Mouse (Mus musculus): ENCODE results near the gene Arid1b.

Gene Arid1b

DNA sequence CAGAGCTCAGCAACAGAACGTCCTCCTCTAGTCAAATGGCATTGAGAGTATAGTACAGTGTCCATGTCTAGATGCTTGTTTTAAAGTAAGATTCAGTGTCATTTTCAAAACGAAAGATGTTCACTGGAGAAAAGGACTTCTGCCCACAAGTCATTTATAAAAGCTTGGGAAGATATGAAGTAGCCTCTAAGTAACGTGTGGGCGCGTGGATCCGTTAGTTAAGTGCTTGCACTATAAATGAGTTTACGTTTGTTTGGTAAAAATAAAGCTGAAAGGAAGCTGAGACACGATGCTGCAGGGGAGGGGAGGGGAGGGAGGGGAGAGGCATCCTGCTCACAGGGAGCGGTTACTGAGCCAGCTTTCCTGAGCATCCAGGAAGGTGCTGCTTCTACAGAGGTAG, 293.5 kb downstream of the Arid1b start:
- no peak for DNase-seq

- DNase-seq: no peak
These were observed 299.8 kb downstream of the Arid1b start for GRCm38 (mm10) chr17:5293653-5294584.

GRCm38 (mm10) chr17:5295086-5295947, 301.2 kb downstream of the Arid1b start:
- DNase-seq: peak; percentile 84

DNA sequence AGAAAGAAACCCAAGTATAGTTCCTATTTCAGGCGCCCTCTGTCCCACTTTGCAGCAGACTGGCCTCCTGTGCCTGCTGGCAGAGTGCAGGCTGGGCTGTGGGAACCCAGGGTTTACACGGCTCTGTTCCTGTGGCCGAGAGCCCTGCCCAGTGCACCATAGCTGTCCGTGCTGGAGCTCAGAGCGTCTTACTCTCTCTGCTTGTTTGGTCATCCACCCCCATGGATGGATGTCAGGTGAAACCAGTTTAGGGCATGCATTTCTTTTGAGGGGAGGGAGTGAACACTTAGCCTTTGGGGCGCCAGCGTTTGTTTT, 301.8 kb downstream of the Arid1b start:
- no peak for DNase-seq

DNA sequence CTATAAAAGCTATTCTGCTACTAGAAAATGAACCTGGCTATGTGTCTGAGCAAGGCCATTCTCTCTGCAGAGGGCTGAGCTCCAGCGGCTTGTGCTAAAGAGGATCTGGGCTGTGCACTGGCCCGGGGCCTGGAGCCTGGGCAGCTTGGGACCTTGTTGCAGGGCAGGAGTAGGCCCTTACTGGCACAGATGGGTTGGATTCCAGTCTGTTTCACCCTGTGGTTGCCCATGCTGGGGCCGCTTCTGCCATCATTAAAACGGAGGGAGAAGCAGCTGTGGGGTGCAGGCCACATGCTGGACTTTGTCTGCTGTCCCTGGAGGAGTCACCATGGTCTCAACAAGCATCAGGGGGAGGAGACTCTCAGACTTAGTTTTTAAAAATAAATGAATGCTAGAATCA, 303.4 kb downstream of the Arid1b start:
- no peak for DNase-seq

- no peak for DNase-seq
These were observed 303.9 kb downstream of the Arid1b start for GRCm38 (mm10) chr17:5297984-5298383.

GRCm38 (mm10) chr17:5298891-5299559, 304.9 kb downstream of the Arid1b start:
- DNase-seq: peak; percentile 51

- DNase-seq: no peak
These were observed 309.0 kb downstream of the Arid1b start for GRCm38 (mm10) chr17:5302971-5303746.

DNA sequence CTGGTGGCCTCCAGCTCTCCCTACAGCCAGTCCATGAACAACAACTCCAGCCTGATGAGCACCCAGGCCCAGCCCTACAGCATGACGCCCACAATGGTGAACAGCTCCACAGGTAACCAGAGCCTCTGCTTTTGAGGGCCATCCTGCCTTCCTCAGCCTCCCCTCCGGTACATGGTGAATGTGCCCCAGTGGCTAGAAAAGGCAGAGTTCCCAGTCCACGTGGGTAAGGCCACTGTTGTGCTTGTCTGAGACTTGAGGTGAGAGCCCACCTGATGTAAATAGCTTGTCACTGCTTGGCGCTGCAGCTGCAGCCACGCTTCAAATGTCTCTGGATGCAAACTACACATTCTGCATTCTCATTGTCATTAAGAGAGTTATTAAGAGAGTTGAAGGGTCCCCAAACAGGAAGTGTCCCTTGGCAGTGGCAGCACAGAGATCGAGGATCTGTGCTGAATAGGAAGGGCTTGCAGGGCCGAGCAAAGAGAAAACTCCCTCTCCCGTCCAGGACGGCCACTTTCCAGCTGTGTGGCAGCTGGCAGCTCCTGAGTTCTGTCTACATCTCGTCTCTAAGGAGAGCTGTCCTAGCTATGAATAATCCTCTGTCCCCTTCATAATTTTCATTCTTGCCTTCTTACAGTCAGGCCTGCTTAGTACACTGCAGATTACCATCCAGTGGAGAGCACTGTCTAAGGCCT, 311.8 kb downstream of the Arid1b start:
- DNase-seq: peak; percentile 56

GRCm38 (mm10) chr17:5309930-5310329, 315.8 kb downstream of the Arid1b start:
- no peak for DNase-seq

DNA sequence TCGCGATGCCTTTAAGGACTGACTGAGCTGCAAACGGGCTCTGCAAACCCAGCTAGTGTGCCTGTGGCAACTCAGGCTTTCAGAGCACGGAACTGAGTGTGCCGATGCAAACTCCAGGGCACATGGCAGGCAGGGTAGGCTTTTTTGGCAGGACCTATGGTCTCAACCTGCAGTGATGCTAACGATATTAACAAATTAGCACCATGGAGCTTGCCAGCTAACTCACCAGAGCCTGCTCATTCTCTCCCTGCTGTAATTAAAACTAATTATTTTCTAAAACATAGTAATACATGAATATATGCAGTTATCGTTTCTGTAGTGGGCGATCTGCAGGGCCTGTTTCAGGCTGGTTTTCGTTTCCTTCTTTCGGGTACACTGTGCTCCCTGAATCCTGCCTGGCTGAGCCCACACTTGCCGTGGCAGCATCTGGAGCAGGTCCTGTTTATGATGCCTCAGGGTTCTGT, 316.3 kb downstream of the Arid1b start:
- DNase-seq: no peak

- no peak for DNase-seq
These were observed 316.9 kb downstream of the Arid1b start for GRCm38 (mm10) chr17:5311062-5311461.

- DNase-seq: no peak
These were observed 318.2 kb downstream of the Arid1b start for GRCm38 (mm10) chr17:5312307-5312706.

DNA sequence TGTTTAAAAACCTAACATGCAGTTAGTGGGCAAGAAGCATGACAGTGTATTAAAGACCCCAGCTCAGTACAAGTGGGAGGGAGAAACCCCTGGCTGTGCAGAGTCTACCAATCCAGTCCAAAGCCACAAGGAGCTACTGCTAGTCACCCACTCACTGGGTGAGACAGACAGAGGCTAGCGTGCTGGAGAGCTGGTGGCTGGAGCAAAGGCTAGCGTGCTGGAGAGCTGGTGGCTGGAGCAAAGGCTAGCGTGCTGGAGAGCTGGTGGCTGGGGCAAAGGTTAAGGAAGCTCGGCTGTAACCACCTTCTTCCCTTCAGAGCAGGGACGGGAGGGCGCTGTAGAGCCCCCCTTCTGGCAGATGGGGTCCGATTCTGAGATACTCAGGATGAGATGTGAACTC, 320.6 kb downstream of the Arid1b start:
- DNase-seq: no peak

- DNase-seq: no peak
These were observed 322.4 kb downstream of the Arid1b start for GRCm38 (mm10) chr17:5316489-5316888.

DNA sequence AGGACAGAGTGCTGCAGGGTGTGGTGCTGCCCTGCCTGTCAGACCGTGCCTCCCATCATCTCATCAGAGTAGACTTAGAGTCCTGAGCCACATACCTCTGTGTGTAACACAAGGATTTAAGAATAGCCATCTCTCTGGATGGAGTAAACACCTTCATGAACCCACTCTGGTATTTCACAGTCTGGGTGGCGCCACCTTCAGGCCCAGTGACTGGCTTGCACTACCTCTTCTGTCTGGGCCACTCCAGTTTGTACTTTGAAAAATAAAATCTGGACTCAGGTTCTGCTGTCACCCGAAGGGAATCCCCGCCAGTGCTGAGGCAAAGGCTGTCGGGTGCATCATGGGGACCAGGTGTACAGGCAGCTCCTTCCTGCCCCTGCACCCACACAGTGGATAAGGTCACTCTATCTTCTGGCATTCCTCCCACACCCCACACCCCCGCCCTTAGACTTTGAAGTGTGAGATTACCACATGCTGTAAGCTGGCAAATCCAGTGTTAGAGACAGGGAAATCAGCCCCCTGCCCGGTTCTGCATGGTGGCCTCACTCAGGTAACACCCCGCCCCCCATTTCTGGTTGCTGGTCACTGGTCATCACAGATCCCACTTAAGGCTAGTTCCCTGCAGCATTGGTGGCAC, 327.6 kb downstream of the Arid1b start:
- peak; percentile 58 for DNase-seq

- DNase-seq: no peak
These were observed 328.5 kb downstream of the Arid1b start for GRCm38 (mm10) chr17:5322594-5322993.

DNA sequence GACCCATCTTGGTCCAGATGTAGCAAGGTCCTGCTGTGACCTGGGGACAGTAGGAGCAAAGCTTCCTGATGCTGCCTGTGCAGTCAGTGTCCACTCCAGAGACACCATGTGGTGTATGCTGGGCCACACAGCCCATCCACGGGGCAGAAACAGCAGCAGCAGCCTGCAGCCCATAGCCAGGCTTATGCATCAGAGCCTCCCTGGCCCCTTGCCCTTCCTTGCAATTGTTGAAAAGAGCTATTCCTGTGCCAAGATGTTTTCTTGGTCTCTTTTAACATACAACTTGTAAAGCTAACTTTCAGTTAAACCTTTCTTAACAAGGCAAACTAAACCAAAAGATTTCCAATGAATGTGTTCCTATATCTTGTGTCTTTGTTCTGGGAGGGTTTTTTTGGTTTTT, 329.6 kb downstream of the Arid1b start:
- peak; percentile 42 for DNase-seq

- peak; percentile 72 for DNase-seq
These were observed 330.2 kb downstream of the Arid1b start for GRCm38 (mm10) chr17:5324236-5324876.

DNA sequence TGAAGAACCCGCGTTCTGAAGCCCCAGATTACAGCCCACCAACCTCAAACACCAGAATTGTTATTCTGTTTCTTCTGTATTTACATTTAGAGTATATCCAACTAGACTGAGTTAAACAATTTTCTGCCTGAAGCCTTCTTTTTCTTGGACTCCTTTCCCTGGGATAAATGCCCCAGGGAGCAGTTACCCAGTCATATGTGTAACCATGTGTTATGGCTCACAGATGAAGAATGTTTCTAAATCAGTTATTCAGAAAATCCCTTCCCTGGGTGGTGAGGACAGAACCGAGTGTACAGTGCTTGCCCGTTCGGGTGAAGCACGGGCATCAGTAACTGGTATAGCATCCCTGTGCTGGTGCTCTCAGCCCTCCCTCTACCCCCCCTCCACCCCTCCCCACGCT, 332.6 kb downstream of the Arid1b start:
- DNase-seq: no peak
